Mouse (Mus musculus) heart, postnatal 4 days (tissue): ENCODE results near the gene Fcrls. TPM values are rescaled to one million over a fixed set of nuclear protein-coding genes. Genes with fewer than 3 reads are reported as not detected.

Experiments
- DNase-seq: peaks from one replicate; pipeline ENCODE4 v3.0.0; 2021
- total RNA-seq, 2 experiments: library from RNA; stranded (reverse); gene quantifications; 2 replicates each; pipeline ENCODE4 v1.2.3; 2021

The Fcrls gene
- total RNA-seq = 1 to 10 TPM; 5.5 to 5.6 TPM

DNA sequence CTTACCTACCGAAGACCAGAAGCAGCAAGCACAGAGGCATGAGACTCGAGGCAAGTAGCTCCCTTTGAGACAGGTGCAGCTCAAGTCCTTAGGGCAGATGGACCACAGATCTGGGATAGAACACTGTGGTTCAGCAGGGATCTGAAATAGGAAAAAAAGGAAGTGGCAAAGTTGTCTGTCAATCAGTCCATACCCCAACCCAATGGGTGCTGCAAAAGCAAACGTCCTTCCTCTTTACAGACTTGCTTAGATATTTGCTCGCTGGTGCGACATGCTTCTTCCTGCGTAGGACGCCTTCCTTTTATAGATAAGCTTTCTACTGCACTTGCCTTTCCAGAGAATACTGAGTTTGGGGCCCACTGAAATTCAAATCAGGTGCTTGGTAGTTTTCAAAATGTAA is at the start of gene Fcrls:
Gene Fcrls, minus strand, starts transcription at position 303 of the 400 bp plus-strand sequence.
- DNase-seq = no peak

GRCm38 (mm10) chr3:87309922-87310321 is 46.4 kb upstream of the Fcrls start:
- no peak for DNase-seq

DNA sequence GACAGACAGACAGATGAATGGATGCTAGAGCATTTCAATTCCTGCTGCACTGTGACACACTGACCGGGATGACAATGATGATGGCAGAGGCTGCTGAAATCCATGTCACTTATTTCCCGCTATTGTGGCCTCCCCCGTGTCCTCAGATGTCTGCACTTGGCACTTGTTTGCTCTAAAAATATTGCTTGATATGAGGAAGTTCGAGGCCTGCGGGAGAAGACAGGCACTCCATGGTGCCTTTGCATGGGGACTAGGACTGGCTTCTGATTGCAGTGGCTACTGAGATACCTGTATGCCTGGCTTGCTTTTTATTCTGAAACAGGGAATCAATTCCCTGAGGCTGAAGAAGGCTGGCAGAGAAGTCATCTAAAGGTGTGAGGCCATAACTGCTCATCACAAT is 36.4 kb upstream of the Fcrls start:
- DNase-seq = no peak

- DNase-seq = no peak
Measured at GRCm38 (mm10) chr3:87274372-87274771, 10.8 kb upstream of the Fcrls start.

DNA sequence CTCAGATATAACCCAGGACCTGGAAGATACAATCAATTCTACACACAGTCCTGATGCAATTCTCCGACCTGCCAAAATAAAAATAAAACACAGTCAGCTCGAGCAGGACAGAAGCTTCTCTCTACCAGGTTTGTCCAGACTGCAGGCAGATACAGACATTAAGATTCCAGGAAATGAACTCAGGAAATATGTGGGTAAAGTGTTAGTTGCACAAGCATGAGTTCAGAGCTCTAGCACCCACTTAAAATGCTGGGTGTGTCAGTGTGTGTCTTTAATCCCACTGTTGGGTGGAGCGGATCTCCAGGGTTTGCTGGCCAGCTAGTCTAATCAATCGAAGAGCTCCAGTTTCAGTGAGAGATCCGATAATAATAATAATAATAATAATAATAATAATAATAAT is 3.0 kb upstream of the Fcrls start:
- no peak for DNase-seq

DNA sequence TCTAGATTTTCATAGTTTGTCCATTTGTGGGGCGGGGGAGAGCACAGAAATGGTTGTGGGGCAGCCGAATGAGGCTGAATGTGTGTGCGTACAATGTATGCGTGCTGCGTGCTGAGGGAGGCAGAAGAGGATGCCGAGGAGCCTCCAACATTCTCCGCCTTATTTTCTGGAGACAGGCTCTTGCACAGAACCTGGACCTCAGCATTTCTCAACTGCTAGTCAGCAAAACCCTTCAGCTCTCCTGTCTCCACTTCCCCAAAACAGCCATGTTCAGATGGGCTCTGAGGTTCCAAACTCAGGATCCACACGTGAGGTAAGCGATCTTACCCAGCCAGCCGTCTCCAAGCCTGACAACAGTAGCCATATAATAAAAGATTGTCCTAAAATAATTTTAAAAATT is 8.3 kb downstream of the Fcrls start:
- no peak for DNase-seq

DNA sequence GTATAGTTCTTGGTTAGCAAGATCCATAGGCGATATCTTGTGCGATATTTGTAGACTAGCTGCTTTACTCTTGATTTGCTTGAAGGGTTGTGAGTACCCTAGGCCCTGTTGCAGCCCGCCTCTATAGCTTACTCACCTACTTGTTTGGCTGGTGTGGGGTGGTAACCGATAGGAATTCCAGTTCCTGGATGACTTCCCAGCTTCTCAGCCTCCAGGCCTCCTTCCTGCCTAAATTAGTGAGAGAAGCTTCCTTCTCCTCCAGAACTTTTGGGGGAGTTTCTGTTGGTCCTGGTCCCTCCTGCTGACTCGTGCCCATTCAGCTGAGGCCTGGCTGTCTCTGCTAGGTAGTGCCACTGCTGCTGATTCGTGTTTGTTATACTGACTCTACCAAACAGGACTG is 14.0 kb downstream of the Fcrls start:
- DNase-seq = no peak

DNA sequence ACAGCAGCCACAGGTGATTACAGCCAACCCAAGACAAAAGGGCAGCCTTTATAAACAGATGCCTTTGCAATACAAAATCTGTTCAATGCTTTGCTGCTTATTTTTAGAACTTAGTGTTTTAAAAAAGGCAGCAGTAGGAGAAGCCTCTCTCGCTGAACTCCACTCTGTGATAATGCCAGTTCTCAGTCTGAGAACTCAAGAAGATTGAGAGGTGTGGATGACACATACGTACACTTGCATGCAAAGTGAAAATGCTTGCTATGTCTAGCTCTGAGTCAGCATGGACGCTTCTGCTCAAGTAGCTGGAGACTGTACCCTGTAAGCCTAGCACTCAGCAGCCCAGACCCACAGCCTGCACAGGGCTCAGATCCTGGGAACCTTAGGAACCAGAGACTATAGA is 16.2 kb downstream of the Fcrls start:
- DNase-seq = no peak

DNA sequence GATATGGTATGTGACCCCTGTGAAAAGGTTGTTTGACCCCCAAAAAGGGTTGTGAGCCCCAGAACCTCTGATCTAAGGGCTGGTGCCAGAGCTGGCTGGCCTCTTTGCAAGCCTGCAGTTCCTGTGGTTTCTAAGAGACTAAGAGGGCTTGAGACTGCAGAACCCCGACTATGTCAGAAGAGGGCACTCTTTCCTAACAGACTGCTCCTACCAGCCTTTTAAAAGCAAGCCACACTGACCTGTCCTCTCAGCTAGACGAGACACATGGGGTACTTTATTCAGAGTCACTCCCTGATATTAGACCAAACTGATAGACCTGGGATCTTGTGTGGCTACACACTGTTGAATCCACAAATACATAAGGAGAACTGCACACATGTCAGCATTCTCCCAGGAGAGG is 19.9 kb downstream of the Fcrls start:
- peak; percentile 51 for DNase-seq

DNA sequence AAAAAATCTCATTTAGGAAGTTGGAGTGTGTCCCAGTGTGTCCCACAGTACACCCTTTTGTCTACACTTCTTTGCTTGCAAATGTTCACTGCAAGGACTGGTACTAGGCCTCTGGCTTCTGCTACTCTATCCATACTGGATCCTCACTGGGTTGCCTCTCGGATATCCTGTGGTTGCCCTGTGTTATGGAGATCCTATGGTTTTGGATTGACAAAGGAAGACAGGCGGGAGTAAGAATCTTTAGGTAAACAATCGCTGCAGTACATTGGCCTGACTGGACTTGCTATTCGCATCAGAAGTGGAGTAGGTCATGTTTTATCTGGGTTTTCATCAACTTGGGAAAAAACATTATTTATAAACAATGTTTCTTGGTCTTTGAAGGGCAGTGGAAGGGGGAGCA is 22.6 kb downstream of the Fcrls start:
- no peak for DNase-seq

- no peak for DNase-seq
Measured at GRCm38 (mm10) chr3:87223636-87224035, 39.9 kb downstream of the Fcrls start.

DNA sequence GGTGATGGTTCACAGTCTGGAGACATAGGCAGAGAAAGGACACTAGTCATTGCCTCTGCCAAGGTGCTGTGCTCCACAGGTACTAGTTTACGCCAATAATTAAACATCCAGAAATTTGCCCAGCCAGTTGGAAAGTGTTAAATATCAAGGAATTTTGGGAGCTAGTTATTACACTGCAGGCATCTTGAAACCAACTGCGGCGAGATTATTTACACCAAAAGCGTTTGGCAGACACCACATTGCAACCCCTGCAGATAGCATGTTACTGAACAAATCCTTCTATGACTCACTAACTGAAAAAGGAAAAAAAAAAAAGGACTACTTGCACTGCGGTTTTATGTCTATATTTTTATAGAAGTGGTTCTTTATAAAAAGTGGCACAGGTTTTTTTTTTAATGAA is 41.2 kb downstream of the Fcrls start:
- no peak for DNase-seq

- DNase-seq = no peak
Measured at GRCm38 (mm10) chr3:87215176-87215575, 48.4 kb downstream of the Fcrls start.

DNA sequence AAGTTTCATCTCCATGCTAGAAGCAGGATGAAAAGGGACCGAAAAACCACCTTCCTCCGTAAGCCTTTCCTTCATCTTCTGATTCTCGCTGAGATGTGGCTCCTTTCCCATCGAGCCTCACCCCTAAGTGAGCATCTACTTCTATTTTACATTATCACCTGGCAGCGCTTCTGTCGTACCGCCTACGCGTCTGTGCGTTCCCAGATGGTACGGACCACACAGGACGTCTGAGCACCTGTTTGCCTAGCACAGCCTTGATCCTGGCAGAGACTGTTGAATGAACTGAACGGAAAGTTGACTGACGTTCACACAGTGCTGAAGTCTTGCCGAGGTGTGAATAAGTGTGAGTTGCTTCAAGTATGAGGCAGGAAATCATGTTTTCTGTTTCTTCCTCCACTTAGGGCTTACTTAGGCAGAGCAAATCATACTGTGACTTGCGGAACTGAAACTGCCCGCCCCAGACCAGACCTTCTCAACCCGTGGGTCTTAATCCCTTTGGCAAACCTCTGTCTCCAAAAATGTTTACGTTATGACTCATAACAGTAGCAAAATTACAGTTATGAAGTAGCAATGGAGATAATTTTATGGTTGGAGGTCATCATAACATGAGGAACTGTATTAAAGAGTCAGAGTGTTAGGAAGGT is 49.2 kb downstream of the Fcrls start:
- DNase-seq = no peak

GRCm38 (mm10) chr3:87206336-87207075 is 57.0 kb downstream of the Fcrls start:
- DNase-seq = no peak

Other genes with a start within 250 kb of the Fcrls start
- 10 to 100 TPM; 19.5 to 19.6 TPM for gene Kirrel, start 89.0 kb downstream of the Fcrls start, total RNA-seq
- gene Cd5l, start 94.1 kb upstream of the Fcrls start, total RNA-seq = under 1 TPM in 1 of 2 experiments, not detected in 1; 0.14 TPM
- gene Fcrl1, start 112.6 kb upstream of the Fcrls start, total RNA-seq = not detected
- gene Fcrl5, start 172.0 kb upstream of the Fcrls start, total RNA-seq = not detected